Mouse (Mus musculus): ENCODE data around the gene Hid1. TPM values are rescaled to one million over a fixed set of nuclear protein-coding genes. Genes with fewer than 3 reads are reported as not detected.

Hid1 gene
- polyA plus RNA-seq, 1 experiment from 2014 or later, result 26.5 TPM

Other genes starting within 250 kb of the Hid1 start
- gene Cd300lf, start 233.8 kb downstream of the Hid1 start, polyA plus RNA-seq (2016; fragmentation: Nextera tagmentation; extraction: Ambion mirVana), result 0.27 TPM in 1 of 2 replicates, not detected in the other
- 35.7 and 42.3 TPM in 2 replicates for gene Slc9a3r1, start 204.4 kb downstream of the Hid1 start, polyA plus RNA-seq (2016; fragmentation: Nextera tagmentation; extraction: Ambion mirVana)
- gene Tmem104, start 180.3 kb downstream of the Hid1 start, polyA plus RNA-seq (2016; fragmentation: Nextera tagmentation; extraction: Ambion mirVana), result 9.0 and 10.4 TPM in 2 replicates
- gene Nat9, start 179.9 kb downstream of the Hid1 start, polyA plus RNA-seq (2016; fragmentation: Nextera tagmentation; extraction: Ambion mirVana), result 19.1 and 21.1 TPM in 2 replicates
- gene Grin2c, start 100.5 kb downstream of the Hid1 start, polyA plus RNA-seq (2016; fragmentation: Nextera tagmentation; extraction: Ambion mirVana), result 0.21 and 0.57 TPM in 2 replicates
- gene Fdxr, start 90.7 kb downstream of the Hid1 start, polyA plus RNA-seq (2016; fragmentation: Nextera tagmentation; extraction: Ambion mirVana), result 15.4 and 18.0 TPM in 2 replicates
- gene Fads6, start 70.1 kb downstream of the Hid1 start, polyA plus RNA-seq (2016; fragmentation: Nextera tagmentation; extraction: Ambion mirVana), result 0.13 and 0.25 TPM in 2 replicates
- gene Otop2, start 60.6 kb downstream of the Hid1 start, polyA plus RNA-seq (2016; fragmentation: Nextera tagmentation; extraction: Ambion mirVana), result not detected in 2 replicates
- gene Ush1g, start 45.7 kb downstream of the Hid1 start, polyA plus RNA-seq (2016; fragmentation: Nextera tagmentation; extraction: Ambion mirVana), result not detected in 2 replicates
- 0.13 and 0.17 TPM in 2 replicates for gene Otop3, start 33.0 kb downstream of the Hid1 start, polyA plus RNA-seq (2016; fragmentation: Nextera tagmentation; extraction: Ambion mirVana)
- 27.6 and 28.8 TPM in 2 replicates for gene Cdr2l, start 14.2 kb upstream of the Hid1 start, polyA plus RNA-seq (2016; fragmentation: Nextera tagmentation; extraction: Ambion mirVana)
- gene Mrpl58, start 36.0 kb upstream of the Hid1 start, polyA plus RNA-seq (2016; fragmentation: Nextera tagmentation; extraction: Ambion mirVana), result 180 and 190 TPM in 2 replicates
- gene Atp5h, start 52.2 kb upstream of the Hid1 start, polyA plus RNA-seq (2016; fragmentation: Nextera tagmentation; extraction: Ambion mirVana), result 810 and 835 TPM in 2 replicates
- gene Kctd2, start 52.4 kb upstream of the Hid1 start, polyA plus RNA-seq (2016; fragmentation: Nextera tagmentation; extraction: Ambion mirVana), result 30.0 and 33.0 TPM in 2 replicates
- 0.20 TPM in 1 of 2 replicates, not detected in the other for gene Trim80, start 72.8 kb upstream of the Hid1 start, polyA plus RNA-seq (2016; fragmentation: Nextera tagmentation; extraction: Ambion mirVana)
- gene Slc16a5, start 94.7 kb upstream of the Hid1 start, polyA plus RNA-seq (2016; fragmentation: Nextera tagmentation; extraction: Ambion mirVana), result not detected in 2 replicates
- 10.2 and 15.2 TPM in 2 replicates for gene Armc7, start 107.9 kb upstream of the Hid1 start, polyA plus RNA-seq (2016; fragmentation: Nextera tagmentation; extraction: Ambion mirVana)
- gene Nt5c, start 124.1 kb upstream of the Hid1 start, polyA plus RNA-seq (2016; fragmentation: Nextera tagmentation; extraction: Ambion mirVana), result 81.5 and 86.5 TPM in 2 replicates
- gene Jpt1, start 146.6 kb upstream of the Hid1 start, polyA plus RNA-seq (2016; fragmentation: Nextera tagmentation; extraction: Ambion mirVana), result 953 and 959 TPM in 2 replicates
- 1,185 and 1,202 TPM in 2 replicates for gene Sumo2, start 168.5 kb upstream of the Hid1 start, polyA plus RNA-seq (2016; fragmentation: Nextera tagmentation; extraction: Ambion mirVana)
- 139 and 144 TPM in 2 replicates for gene Nup85, start 196.7 kb upstream of the Hid1 start, polyA plus RNA-seq (2016; fragmentation: Nextera tagmentation; extraction: Ambion mirVana)
- gene Mrps7, start 236.2 kb upstream of the Hid1 start, polyA plus RNA-seq (2016; fragmentation: Nextera tagmentation; extraction: Ambion mirVana), result 86.0 and 86.6 TPM in 2 replicates
- 30.3 and 33.7 TPM in 2 replicates for gene Gga3, start 236.3 kb upstream of the Hid1 start, polyA plus RNA-seq (2016; fragmentation: Nextera tagmentation; extraction: Ambion mirVana)
- gene Mif4gd, start 245.2 kb upstream of the Hid1 start, polyA plus RNA-seq (2016; fragmentation: Nextera tagmentation; extraction: Ambion mirVana), result 12.0 and 12.4 TPM in 2 replicates

All from hindbrain, embryonic 12.5 days (tissue).